Mouse (Mus musculus): Measurements from ENCODE around the gene Mtmr6.

DNA sequence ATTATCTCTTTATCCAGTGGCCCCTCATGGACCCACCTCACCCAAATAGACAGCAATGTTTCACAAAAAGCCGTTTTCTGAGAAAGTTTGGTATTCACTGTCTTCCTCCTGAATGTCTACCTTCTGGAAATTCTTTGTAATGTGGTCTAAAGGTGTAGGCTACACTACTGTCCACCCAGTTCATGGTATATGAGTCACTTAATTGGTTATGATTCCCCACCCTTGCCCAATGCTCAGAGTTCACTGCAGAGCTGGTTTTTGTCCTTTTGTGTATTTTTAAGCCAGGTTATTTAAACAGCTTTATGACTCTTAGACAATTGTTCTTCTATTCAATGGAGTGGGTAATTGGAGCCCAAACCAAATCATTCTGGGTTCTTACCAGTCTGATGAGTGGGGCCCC, 48.9 kb upstream of the Mtmr6 start:
- TF ChIP-seq CTCF (IDR thresholded peaks at IDR 0.05; ENCODE audit: control insufficient read depth, insufficient read depth, low read length) (no peak), POLR2A (IDR thresholded peaks at IDR 0.05; ENCODE audit: borderline replicate concordance, control insufficient read depth, low read depth, low read length) (no peak)
